Mouse (Mus musculus) E14TG2a.4 (cell line): ENCODE measurements around the gene Thsd4.

Experiments
- CTCF ChIP-seq: conservative IDR thresholded peaks from 2 replicates; pipeline ENCODE4 v1.5.1; 2014; ENCODE audit warnings: low read length
- NANOG ChIP-seq: IDR thresholded peaks from 2 replicates; pipeline ENCODE4 v1.6.1; 2014; ENCODE audit warnings: borderline replicate concordance, low read length, mixed read lengths
- POU5F1 ChIP-seq: IDR thresholded peaks from 2 replicates; pipeline ENCODE4 v1.6.1; 2014; ENCODE audit warnings: low read length, borderline replicate concordance

GRCm38 (mm10) chr9:59939691-59940090, 582.2 kb downstream of the Thsd4 start:
- TF ChIP-seq CTCF (no peak), NANOG (no peak), POU5F1 (no peak)
